Mouse (Mus musculus): ENCODE data around the gene Mgat3.

DNA sequence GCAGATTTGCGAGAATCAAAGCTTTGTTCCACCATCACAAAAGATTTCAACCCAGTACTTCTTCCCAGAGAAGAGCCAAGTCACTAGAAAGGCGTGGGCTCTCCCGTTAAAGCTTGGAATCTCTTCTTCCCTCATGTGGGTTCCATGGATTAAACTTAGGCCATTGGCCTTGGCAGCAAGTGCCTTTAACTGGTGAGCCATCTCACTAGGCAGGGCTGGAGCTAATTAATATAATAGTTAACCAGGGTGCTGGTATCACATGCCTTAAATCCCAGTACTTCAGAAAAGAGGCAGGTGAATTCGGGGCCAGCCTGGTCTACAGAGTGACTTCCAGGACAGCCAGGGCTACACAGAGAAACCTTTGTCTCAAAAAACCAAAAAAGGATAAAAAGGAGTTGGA, 48.9 kb upstream of the Mgat3 start:
- TF ChIP-seq CTCF (IDR thresholded peaks at IDR 0.05; ENCODE audit: low read depth) (no peak), EP300 (IDR thresholded peaks at IDR 0.05; ENCODE audit: low read depth) (no peak)
